Mouse (Mus musculus) megakaryocyte, embryonic 14.5 days (primary cell): ENCODE measurements around the gene Gm20388. TPM values are rescaled to one million over a fixed set of nuclear protein-coding genes. Genes with fewer than 3 reads are reported as not detected.

ENCODE experiments used
- H3K27me3 ChIP-seq: replicated peaks from 2 replicates; pipeline ENCODE3; 2012; ENCODE audit warnings: inconsistent platforms
- H3K36me3 ChIP-seq: replicated peaks from 2 replicates; pipeline ENCODE3; 2012; ENCODE audit warnings: low read length, inconsistent platforms, mixed read lengths
- H3K4me1 ChIP-seq: 2 replicates; pipeline ENCODE4 v1.6.1; 2012; ENCODE audit warnings: inconsistent platforms
- H3K4me3 ChIP-seq: replicated peaks from 2 replicates; pipeline ENCODE3; 2012; ENCODE audit warnings: moderate library complexity, mild to moderate bottlenecking, inconsistent platforms
- H3K9me3 ChIP-seq: 2 replicates; pipeline ENCODE4 v1.6.1; 2012; ENCODE audit warnings: inconsistent platforms
- FLI1 ChIP-seq: IDR thresholded peaks from 2 replicates; pipeline ENCODE4 v1.6.1; 2012; ENCODE audit warnings: low read length, inconsistent platforms, mixed read lengths
- GATA1 ChIP-seq: IDR thresholded peaks from 3 replicates; pipeline ENCODE4 v1.6.1; 2012; ENCODE audit warnings: mixed read lengths, low read length, inconsistent platforms, borderline replicate concordance
- polyA plus RNA-seq: library from polyadenylated mRNA; stranded (reverse); fragments of >175 nt; gene quantifications from 2 replicates; pipeline ENCODE4 v1.2.3, GENCODE M21; 2012; ENCODE audit warnings: low replicate concordance; ENCODE audit not compliant: insufficient read depth

The Gm20388 gene
- polyA plus RNA-seq, 1 experiment = 111 TPM

- Histone ChIP-seq H3K4me3 (no peak overlapping the region), H3K4me1 (peaks cover 62% of the 10 kb centered on the region), H3K9me3 (peaks cover 17% of the 10 kb centered on the region), H3K27me3 (peaks cover 61% of the 10 kb centered on the region), H3K36me3 (no peaks in the 10 kb centered on the region)
- TF ChIP-seq GATA1 (no peak), FLI1 (no peak)
Observed at GRCm38 (mm10) chr8:120823331-120823730, 912.7 kb downstream of the Gm20388 start.

DNA sequence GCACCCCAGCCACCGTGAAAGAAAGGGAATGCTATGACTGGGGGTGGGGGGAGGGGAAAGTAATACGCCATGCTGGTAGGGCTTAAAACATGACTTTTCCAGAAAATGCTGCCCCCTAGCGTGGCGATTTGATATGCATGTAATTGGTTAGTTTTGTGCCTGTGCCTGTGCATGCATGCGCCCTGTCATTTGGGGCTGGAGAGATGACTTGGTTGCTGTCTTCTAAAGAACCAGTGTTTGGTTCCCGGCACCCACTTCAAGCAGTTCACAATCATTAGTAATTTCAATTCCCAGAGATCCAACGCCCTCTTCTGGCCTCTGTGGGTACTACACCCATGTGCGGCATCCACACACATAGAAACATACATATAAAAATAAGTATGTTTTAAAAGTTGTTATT is 913.2 kb downstream of the Gm20388 start:
- H3K4me1 ChIP-seq = peaks cover 63% of the 10 kb centered on the region
- peaks cover 65% of the 10 kb centered on the region for H3K27me3 ChIP-seq
- TF ChIP-seq GATA1 (no peak), FLI1 (no peak)
- H3K36me3 ChIP-seq = no peaks in the 10 kb centered on the region
- peaks cover 16% of the 10 kb centered on the region for H3K9me3 ChIP-seq
- no peak overlapping the region for H3K4me3 ChIP-seq

GRCm38 (mm10) chr8:120824638-120825037 is 914.0 kb downstream of the Gm20388 start:
- H3K9me3 ChIP-seq = peaks cover 9% of the 10 kb centered on the region
- peaks cover 61% of the 10 kb centered on the region for H3K4me1 ChIP-seq
- H3K27me3 ChIP-seq = peaks cover 64% of the 10 kb centered on the region
- no peaks in the 10 kb centered on the region for H3K36me3 ChIP-seq
- peak overlapping the region; percentile 1 for H3K4me3 ChIP-seq
- TF ChIP-seq FLI1 (no peak), GATA1 (no peak)

DNA sequence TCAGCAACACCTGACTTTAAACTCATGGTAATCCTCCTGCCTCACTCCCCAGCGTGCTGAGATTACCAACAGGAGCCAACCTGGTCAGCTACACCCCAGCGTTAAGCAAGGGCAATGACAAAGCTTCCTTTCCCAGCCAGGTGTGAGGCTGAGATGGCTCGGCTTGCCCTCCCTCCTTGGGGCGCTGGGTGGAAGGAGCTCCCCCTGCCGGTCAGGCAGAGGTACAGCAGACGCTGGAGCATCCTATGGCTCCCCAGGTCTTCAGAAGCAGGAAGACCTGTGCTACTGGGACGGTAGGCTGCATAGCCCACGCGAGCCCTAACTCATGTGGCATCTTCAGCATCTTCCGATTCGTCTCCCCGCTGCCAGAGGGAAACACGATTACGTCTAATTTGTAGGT is 917.6 kb downstream of the Gm20388 start:
- H3K4me1 ChIP-seq = peaks cover 38% of the 10 kb centered on the region
- no peak overlapping the region for H3K4me3 ChIP-seq
- no peaks in the 10 kb centered on the region for H3K36me3 ChIP-seq
- TF ChIP-seq FLI1 (no peak), GATA1 (no peak)
- peaks cover 6% of the 10 kb centered on the region for H3K9me3 ChIP-seq
- H3K27me3 ChIP-seq = peaks cover 76% of the 10 kb centered on the region

DNA sequence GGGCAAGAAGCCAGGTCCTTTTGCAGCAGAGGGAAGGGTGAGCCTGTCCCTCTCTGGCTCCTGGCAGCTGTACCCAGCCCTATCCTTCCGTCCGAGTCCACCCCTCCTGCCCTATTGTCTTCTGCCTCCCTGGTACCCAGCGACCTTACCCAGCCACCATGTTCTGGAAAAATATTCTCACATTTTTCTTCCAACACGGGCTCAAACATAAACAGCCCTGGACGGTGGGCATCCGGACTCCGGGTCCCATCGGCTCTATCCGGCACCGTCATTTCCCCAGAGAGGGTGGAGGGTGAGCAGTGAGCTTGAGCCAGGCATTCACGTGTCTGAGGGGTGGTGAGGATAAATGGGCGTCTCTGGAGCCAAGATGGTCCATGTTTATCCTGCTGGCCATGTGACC is 920.0 kb downstream of the Gm20388 start:
- H3K9me3 ChIP-seq = no peaks in the 10 kb centered on the region
- H3K4me3 ChIP-seq = no peak overlapping the region
- no peaks in the 10 kb centered on the region for H3K36me3 ChIP-seq
- no peak for TF ChIP-seq GATA1
- TF ChIP-seq FLI1 = no peak
- H3K4me1 ChIP-seq = peaks cover 23% of the 10 kb centered on the region
- peaks cover 83% of the 10 kb centered on the region for H3K27me3 ChIP-seq

DNA sequence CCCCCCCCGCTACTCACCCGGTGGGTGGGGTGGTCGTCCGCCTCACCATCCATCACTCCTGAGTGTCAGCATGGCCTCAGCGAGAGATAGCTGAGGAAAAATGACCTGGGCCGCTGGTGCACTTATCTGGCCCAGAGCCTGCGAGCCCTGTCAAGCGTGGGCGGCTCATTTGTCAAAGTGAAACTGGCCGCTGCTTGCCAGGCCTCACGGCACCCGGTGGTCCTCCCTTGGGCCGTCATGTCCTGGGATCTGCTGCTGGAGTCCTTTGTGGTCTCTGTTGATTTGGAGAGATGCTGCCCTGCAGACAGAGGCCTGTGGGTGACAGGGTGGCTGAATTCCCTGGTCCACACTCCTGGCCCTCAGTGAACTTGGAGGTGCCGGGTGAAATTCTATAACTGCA is 921.4 kb downstream of the Gm20388 start:
- H3K4me3 ChIP-seq = peak overlapping the region; percentile 89
- no peaks in the 10 kb centered on the region for H3K36me3 ChIP-seq
- no peaks in the 10 kb centered on the region for H3K9me3 ChIP-seq
- peaks cover 84% of the 10 kb centered on the region for H3K27me3 ChIP-seq
- no peak for TF ChIP-seq FLI1
- TF ChIP-seq GATA1 = no peak
- peaks cover 18% of the 10 kb centered on the region for H3K4me1 ChIP-seq

GRCm38 (mm10) chr8:120833196-120833595 is 922.6 kb downstream of the Gm20388 start:
- Histone ChIP-seq H3K36me3 (no peaks in the 10 kb centered on the region), H3K27me3 (peaks cover 80% of the 10 kb centered on the region), H3K4me3 (no peak overlapping the region), H3K9me3 (peaks cover 9% of the 10 kb centered on the region), H3K4me1 (peaks cover 12% of the 10 kb centered on the region)
- TF ChIP-seq GATA1 = no peak

- Histone ChIP-seq H3K36me3 (no peaks in the 10 kb centered on the region), H3K9me3 (peaks cover 11% of the 10 kb centered on the region), H3K27me3 (peaks cover 78% of the 10 kb centered on the region), H3K4me3 (no peak overlapping the region), H3K4me1 (no peaks in the 10 kb centered on the region)
- TF ChIP-seq FLI1 = no peak
- no peak for TF ChIP-seq GATA1
Observed at GRCm38 (mm10) chr8:120839031-120839430, 928.4 kb downstream of the Gm20388 start.

GRCm38 (mm10) chr8:120843084-120843483 is 932.4 kb downstream of the Gm20388 start:
- TF ChIP-seq FLI1 (no peak), GATA1 (no peak)
- peaks cover 84% of the 10 kb centered on the region for H3K27me3 ChIP-seq
- H3K9me3 ChIP-seq = peaks cover 6% of the 10 kb centered on the region
- no peaks in the 10 kb centered on the region for H3K4me1 ChIP-seq
- H3K4me3 ChIP-seq = no peak overlapping the region
- H3K36me3 ChIP-seq = no peaks in the 10 kb centered on the region

GRCm38 (mm10) chr8:120846018-120846417 is 935.4 kb downstream of the Gm20388 start:
- Histone ChIP-seq H3K27me3 (peaks cover 80% of the 10 kb centered on the region), H3K4me3 (no peak overlapping the region), H3K9me3 (peaks cover 4% of the 10 kb centered on the region; the same call in 1 of the 2 replicates), H3K4me1 (no peaks in the 10 kb centered on the region), H3K36me3 (no peaks in the 10 kb centered on the region)
- TF ChIP-seq GATA1 (no peak), FLI1 (no peak)

- Histone ChIP-seq H3K27me3 (peaks cover 79% of the 10 kb centered on the region), H3K4me1 (no peaks in the 10 kb centered on the region), H3K36me3 (no peaks in the 10 kb centered on the region), H3K9me3 (peaks cover 4% of the 10 kb centered on the region; the same call in 1 of the 2 replicates), H3K4me3 (no peak overlapping the region)
- TF ChIP-seq FLI1 (no peak), GATA1 (no peak)
Observed at GRCm38 (mm10) chr8:120847279-120847678, 936.6 kb downstream of the Gm20388 start.
